Mouse (Mus musculus): ENCODE measurements around the gene Zfp229. TPM values are rescaled to one million over a fixed set of nuclear protein-coding genes. Genes with fewer than 3 reads are reported as not detected.

The Zfp229 gene
- 0.50 TPM for total RNA-seq (2023)

DNA sequence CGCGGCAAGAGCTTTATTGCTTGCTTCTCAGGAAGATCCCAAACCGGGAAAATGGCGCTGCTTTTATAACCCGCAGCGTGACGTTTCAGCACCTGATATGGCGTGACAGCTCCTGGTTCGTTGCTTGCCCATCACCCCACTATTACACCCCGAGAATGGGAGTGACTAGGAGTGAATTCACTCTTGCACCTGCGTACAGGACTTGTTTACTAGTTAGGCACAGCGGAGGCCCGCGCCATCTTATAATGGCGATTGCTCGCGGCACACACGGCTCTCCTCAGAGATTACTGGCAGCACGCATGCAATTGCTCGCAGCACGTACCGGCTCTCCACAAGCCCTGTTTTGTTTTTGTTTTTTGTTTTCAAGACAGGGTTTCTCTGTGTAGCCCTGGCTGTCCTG, at the start of gene Zfp229:
Zfp229 (plus strand) TSS at position 301 of the 400 bp plus-strand sequence.

DNA sequence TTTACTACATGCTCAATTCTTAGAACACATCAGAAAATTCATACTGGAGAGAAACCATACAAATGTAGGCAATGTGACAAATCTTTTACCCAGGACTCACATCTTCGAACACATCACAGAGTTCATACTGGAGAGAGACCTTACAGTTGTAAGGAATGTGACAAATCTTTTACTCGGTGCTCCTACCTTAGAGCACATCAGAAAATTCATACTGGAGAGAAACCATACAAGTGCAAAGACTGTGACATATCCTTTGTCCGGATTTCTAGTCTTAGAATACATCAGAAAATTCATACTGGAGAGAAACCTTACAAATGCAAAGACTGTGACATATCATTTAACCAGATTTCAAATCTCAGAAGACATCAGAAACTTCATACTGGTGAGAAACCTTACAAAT, 39.0 kb upstream of the Zfp229 start, which contains the start of gene Gm10226:
Gm10226 (plus strand) TSS at position 301 of the 400 bp plus-strand sequence.

DNA sequence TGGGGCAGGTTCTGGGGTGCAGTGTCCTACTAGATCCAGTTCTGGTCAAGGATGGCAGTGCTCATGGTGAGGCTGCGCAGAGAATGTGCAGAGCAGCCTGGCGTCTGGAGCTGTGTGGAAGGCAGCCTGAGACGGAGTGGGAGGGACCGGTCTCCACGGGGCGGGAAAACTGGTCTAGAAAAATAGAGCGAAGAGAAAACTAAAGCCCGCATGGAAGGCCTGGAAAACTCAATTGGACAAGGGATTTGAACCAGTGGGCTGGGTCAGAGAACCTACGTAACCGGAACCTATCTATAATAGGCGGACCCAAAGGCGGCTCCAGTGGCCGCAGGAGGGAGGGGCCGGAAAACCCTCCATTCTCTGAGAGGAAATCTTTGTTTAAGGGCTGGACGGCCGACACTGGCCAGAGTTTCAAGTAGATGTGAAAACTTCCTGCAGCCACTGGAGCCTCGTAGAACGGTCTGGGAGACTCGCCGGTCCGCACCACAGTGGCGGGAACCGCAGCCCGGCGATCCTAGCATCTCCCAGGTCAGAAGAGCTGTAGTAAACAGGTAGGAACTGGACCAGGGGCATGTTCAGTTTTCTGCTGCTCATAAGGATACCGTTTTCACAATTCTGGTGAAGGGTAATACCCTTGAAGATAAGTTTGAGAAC, 23.1 kb upstream of the Zfp229 start, which contains the start of gene Zfp760:
Zfp760 (plus strand) TSS at position 399 of the 654 bp plus-strand sequence.

Other genes with a start within 250 kb of the Zfp229 start
- gene Zfp53, start 241.8 kb upstream of the Zfp229 start, total RNA-seq (2023): 35.9 TPM
- 5.1 TPM for gene Zfp52, start 195.3 kb upstream of the Zfp229 start, total RNA-seq (2023)
- 0.82 TPM for gene Zfp948, start 163.8 kb upstream of the Zfp229 start, total RNA-seq (2023)
- 6.9 TPM for gene Zfp983, start 80.2 kb upstream of the Zfp229 start, total RNA-seq (2023)
- gene Gm10226, start 38.9 kb upstream of the Zfp229 start, total RNA-seq (2023): 6.3 TPM
- gene Zfp760, start 23.1 kb upstream of the Zfp229 start, total RNA-seq (2023): 0.67 TPM
- gene Zfp820, start 115.0 kb downstream of the Zfp229 start, total RNA-seq (2023): 0.70 TPM
- gene Zfp995, start 179.1 kb downstream of the Zfp229 start, total RNA-seq (2023): 11.4 TPM
- 29.7 TPM for gene Zfp942, start 231.7 kb downstream of the Zfp229 start, total RNA-seq (2023)
- 22.4 TPM for gene Zfp943, start 231.8 kb downstream of the Zfp229 start, total RNA-seq (2023)

All from CD4-positive naive resting alpha-beta T cell, adult 76 days (primary cell).